Mouse (Mus musculus): ENCODE results near the gene D17H6S53E.

DNA sequence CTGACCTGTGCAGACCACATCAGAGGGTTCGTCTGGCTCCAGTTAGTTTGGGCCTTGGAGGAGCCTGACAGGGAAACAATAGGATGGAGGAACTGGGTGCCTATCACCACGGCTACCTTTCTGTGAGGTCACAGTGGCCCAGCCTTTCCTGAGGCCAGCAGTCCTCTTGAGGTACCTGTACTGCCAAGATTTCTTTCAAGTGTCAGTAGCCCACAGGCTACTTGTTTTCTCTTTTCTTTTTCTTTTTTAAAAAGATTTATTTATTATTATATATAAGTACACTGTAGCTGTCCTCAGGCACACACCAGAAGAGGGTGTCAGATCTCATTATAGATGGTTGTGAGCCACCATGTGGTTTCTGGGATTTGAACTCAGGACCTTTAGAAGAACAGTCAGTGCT lies 49.8 kb downstream of the D17H6S53E start, which contains the start of gene Aif1:
- TF ChIP-seq CTCF (IDR thresholded peaks at IDR 0.05; ENCODE audit: control insufficient read depth, insufficient read depth, insufficient read length) = no peak
- TF ChIP-seq USF1 (IDR thresholded peaks at IDR 0.05; ENCODE audit: low read depth) = no peak
- TF ChIP-seq MAX (IDR thresholded peaks at IDR 0.05) = no peak
- TF ChIP-seq MYOD1 (IDR thresholded peaks at IDR 0.05; ENCODE audit: control insufficient read depth, insufficient read length, low read depth) = no peak
- no peak for TF ChIP-seq MYOG (IDR thresholded peaks at IDR 0.05; ENCODE audit: control insufficient read depth, extremely low read depth, insufficient read length)
